Mouse (Mus musculus) layer of hippocampus, adult 11-12 months (tissue): ENCODE data around the gene Gm20896.
"Not testable (repeated sequence)": the region's sequence is repeated elsewhere in the genome, so short reads cannot be mapped to it uniquely, and the experiment has no call there.

ENCODE experiments used
- DNase-seq: peaks from one replicate; pipeline ENCODE4 v3.0.0; 2022; ENCODE audit warnings: low spot score

Gm20896 gene

GRCm38 (mm10) chrY:35921426-35921825 lies at the start of gene Gm20896:
Gm20896 (minus strand) TSS chrY:35921526.
- not testable (repeated sequence) for DNase-seq
